Mouse (Mus musculus) hindbrain, postnatal 0 days (tissue): ENCODE measurements around the gene Zmat5. TPM values are rescaled to one million over a fixed set of nuclear protein-coding genes. Genes with fewer than 3 reads are reported as not detected.
"Not testable (repeated sequence)": the region's sequence is repeated elsewhere in the genome, so short reads cannot be mapped to it uniquely, and the experiment has no call there.

Source experiments
- ATAC-seq: fragments of 200-750 bp; cut with Nextera tagmentation; 2 replicates; pipeline ENCODE4 v1.8.0; 2017; ENCODE audit warnings: mild to moderate bottlenecking, moderate TSS enrichment, moderate library complexity
- DNase-seq: peaks from one replicate; pipeline ENCODE4 v3.0.0-alpha.2; 2015; ENCODE audit warnings: low spot score
- H3K27ac ChIP-seq: fragments of 300-500 bp; sonication (generic); 2 replicates; pipeline ENCODE4 v1.5.1; 2014; ENCODE audit warnings: mild to moderate bottlenecking
- H3K27me3 ChIP-seq: fragments of 300-500 bp; sonication (generic); 2 replicates; pipeline ENCODE4 v1.6.1; 2014; ENCODE audit warnings: low read length, mixed read lengths; ENCODE audit not compliant: insufficient read depth
- H3K36me3 ChIP-seq: fragments of 300-500 bp; sonication (generic); 2 replicates; pipeline ENCODE4 v1.6.1; 2014; ENCODE audit warnings: low read length, mixed read lengths; ENCODE audit not compliant: insufficient read depth
- H3K4me1 ChIP-seq: fragments of 300-500 bp; sonication (generic); 2 replicates; pipeline ENCODE4 v1.6.1; 2014; ENCODE audit warnings: antibody characterized with exemption, low read length, mixed read lengths; ENCODE audit not compliant: insufficient read depth
- H3K4me2 ChIP-seq: fragments of 300-500 bp; sonication (generic); 2 replicates; pipeline ENCODE4 v1.6.1; 2014; ENCODE audit warnings: low read depth, mild to moderate bottlenecking, low read length, moderate library complexity, mixed read lengths
- H3K4me3 ChIP-seq: fragments of 300-500 bp; sonication (generic); 2 replicates; pipeline ENCODE4 v1.5.1; 2014; ENCODE audit warnings: low read length
- H3K9ac ChIP-seq: fragments of 300-500 bp; sonication (generic); replicated peaks from 2 replicates; pipeline ENCODE4 v1.6.1; 2014; ENCODE audit warnings: mild to moderate bottlenecking, low read length, moderate library complexity, mixed read lengths
- H3K9me3 ChIP-seq: fragments of 300-500 bp; sonication (generic); 2 replicates; pipeline ENCODE4 v1.6.1; 2016; ENCODE audit warnings: low read length, mixed read lengths
- CTCF ChIP-seq: IDR thresholded peaks from 2 replicates; pipeline ENCODE4 v1.5.1; 2016; ENCODE audit warnings: antibody characterized with exemption, control low read depth, low read depth
- WGBS: fragments of 180-500 bp; shearing (Covaris S2); extraction: QIAGEN DNeasy Blood & Tissue Kit; methylation state at CpG from one replicate; pipeline ENCODE4 v1.1.7; 2014; 5-methylcytosine and 5-hydroxymethylcytosine counted together
- polyA plus RNA-seq: library from polyadenylated mRNA; unstranded; fragments of >200 nt; fragmentation: Nextera tagmentation; extraction: Ambion mirVana; gene quantifications from 2 replicates; pipeline ENCODE4 v1.2.1, GENCODE M21; 2015
- total RNA-seq: library from RNA; depleted of rRNA; stranded (reverse); fragments of >200 nt; gene quantifications from 2 replicates; pipeline ENCODE4 v1.2.3, GENCODE M21; 2014

Zmat5 gene
- total and polyA plus RNA-seq, 2 experiments from 2014 or later, result 22.7 to 56.5 TPM

DNA sequence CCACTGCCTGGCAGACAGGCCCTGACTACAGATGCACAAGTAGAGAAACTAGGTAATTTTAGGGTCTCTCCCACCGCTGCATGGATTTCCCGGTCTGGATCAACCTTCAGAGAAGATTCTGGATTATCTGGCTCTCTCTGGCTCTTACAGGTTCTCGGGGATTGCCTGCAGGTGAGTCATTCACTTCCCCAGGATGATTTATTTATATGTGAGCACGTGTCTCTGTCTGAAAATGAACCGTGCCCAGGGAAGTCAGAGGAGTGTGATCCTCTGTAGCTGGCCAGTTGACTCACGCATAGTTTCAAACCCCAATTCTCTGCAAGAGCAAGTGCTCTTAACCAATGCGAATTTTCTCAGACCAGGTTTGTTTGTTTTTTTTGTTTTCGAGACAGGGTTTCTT is 3.8 kb upstream of the Zmat5 start:
- 88% methylated on average over 8 of the region's 8 CpGs for WGBS
- Histone ChIP-seq H3K9me3 (no peaks in the 10 kb centered on the region), H3K9ac (no peak overlapping the region), H3K27me3 (no peaks in the 10 kb centered on the region), H3K27ac (no peak overlapping the region), H3K4me3 (no peak overlapping the region), H3K4me2 (no peak overlapping the region), H3K4me1 (peaks cover 11% of the 10 kb centered on the region), H3K36me3 (peaks cover 9% of the 10 kb centered on the region; the same call in 1 of the 2 replicates)
- no peak for TF ChIP-seq CTCF
- ATAC-seq (no peak), DNase-seq (no peak)

DNA sequence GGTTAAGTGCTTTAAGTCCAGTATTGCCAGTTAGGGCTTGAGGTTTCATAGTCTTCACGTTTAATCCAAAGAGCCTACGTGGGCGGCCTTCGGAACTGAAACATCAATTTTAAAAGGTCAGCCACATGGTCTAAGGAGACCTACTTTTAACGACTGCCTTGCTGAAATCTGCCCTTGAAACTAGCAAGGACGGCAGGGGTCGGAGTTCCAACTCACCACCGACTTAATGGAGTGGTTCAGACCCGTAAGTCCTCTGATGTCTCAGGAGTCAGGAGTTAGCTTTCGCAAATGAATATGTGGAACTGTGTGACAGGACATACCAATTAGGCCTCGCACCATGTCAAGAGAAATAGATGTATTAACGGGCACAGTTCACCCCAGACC is 798 bp upstream of the Zmat5 start:
- ATAC-seq (no peak; the same call in 1 of the 2 replicates), DNase-seq (no peak)
- peaks cover 9% of the 10 kb centered on the region; the same call in 1 of the 2 replicates for H3K36me3 ChIP-seq
- H3K4me3 ChIP-seq, result peak overlapping the region; percentile 52
- peak overlapping the region; percentile 64 for H3K27ac ChIP-seq
- peak overlapping the region; percentile 93 for H3K4me2 ChIP-seq
- 8% methylated on average over 12 of the region's 12 CpGs for WGBS
- no peaks in the 10 kb centered on the region for H3K9me3 ChIP-seq
- H3K4me1 ChIP-seq, result peaks cover 11% of the 10 kb centered on the region
- TF ChIP-seq CTCF, result no peak
- peak overlapping the region; percentile 56 for H3K9ac ChIP-seq
- H3K27me3 ChIP-seq, result no peaks in the 10 kb centered on the region

DNA sequence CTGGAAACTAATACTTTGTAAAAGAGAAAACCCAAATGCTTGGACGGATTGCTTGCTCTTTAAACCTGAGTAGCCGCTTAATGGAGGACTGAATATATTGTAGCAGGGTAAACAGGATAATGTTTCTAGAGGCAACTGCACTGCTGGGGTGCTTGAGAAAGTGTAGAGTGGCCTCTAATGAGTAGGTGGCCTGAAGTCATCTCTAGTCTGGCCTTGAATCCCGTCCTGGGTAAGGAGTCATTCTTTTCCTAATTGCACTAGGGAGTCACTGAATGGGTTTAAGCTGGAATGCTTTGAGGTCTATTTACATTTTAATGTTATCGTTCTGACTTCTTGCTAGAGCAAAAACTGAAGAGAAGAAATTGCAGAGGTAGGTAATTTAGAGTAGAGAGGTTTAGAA is 700 bp downstream of the Zmat5 start:
- Histone ChIP-seq H3K4me1 (peaks cover 11% of the 10 kb centered on the region), H3K27me3 (no peaks in the 10 kb centered on the region), H3K4me3 (peak overlapping the region; percentile 52), H3K27ac (peak overlapping the region; percentile 26; the same call in 1 of the 2 replicates), H3K36me3 (peaks cover 9% of the 10 kb centered on the region; the same call in 1 of the 2 replicates), H3K4me2 (peak overlapping the region; percentile 93), H3K9me3 (no peaks in the 10 kb centered on the region), H3K9ac (peak overlapping the region; percentile 56)
- WGBS, result 6% methylated on average over 4 of the region's 4 CpGs
- TF ChIP-seq CTCF, result no peak
- DNase-seq, result no peak
- no peak for ATAC-seq

DNA sequence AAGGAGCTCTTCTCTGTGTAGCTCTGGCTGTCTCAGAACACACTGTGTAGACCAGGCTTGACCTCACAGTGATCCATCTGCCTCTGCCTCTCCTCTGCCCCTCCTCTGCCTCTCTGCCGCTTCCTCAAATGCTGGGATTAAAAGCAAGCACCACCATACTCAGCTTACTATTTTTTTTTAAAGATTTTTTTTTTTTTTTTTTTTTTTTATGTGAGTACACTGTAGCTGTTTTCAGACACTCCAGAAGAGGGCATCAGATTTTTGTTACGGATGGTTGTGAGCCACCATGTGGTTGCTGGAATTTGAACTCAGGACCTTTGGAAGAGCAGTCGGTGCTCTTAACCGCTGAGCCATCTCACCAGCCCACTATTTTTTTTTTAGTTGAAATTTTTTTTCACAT is 5.7 kb downstream of the Zmat5 start:
- not testable (repeated sequence) for H3K9ac ChIP-seq, H3K4me1 ChIP-seq, DNase-seq, H3K27me3 ChIP-seq, H3K9me3 ChIP-seq, H3K4me2 ChIP-seq, ATAC-seq, H3K4me3 ChIP-seq, H3K27ac ChIP-seq, H3K36me3 ChIP-seq
- WGBS, result 87% methylated on average over 4 of the region's 4 CpGs

DNA sequence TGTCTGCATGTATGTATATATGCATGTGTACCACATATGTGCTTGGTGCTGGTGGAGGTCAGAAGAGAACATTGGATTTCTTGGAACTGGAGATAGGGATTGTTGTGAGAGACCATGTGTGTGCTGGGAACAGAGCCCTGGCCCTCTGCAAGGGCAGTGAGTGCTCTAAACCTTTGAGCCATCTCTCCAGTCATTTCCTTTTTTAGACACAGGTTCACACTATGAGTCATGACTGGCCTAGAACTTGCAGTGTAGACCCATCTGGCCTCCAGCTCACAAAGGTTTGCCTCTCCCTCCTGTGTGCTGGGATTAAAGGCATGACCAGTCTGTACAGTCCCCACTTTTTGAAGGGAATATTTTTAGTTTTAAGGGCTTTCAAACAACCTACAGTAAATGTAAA is 8.3 kb downstream of the Zmat5 start:
- no peaks in the 10 kb centered on the region for H3K27me3 ChIP-seq
- no peak for ATAC-seq
- no peak overlapping the region for H3K27ac ChIP-seq
- H3K36me3 ChIP-seq, result no peaks in the 10 kb centered on the region
- H3K4me1 ChIP-seq, result no peaks in the 10 kb centered on the region
- H3K4me2 ChIP-seq, result no peak overlapping the region
- no peak overlapping the region for H3K9ac ChIP-seq
- no peak for TF ChIP-seq CTCF
- H3K9me3 ChIP-seq, result no peaks in the 10 kb centered on the region
- no peak for DNase-seq
- H3K4me3 ChIP-seq, result no peak overlapping the region

DNA sequence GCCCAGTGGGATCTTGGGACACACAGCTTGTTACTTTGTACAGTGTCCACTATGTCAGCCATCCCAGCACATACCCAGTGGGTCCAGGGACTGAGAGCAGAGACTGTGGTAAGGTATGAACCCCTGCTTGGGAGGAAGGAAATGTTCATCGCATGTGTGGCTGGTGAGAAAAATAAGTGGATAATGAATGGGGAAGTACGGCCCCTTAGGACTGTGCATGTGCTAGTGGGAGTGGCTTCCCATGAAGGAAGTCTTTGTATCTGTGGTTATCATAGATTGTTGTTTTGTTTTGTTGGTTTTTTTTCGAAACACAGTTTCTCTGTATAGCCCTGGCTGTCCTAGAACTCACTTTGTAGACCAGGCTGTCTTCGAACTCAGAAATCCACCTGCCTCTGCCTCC is 10.2 kb downstream of the Zmat5 start:
- ATAC-seq (no peak), DNase-seq (no peak)
- Histone ChIP-seq H3K9me3 (no peaks in the 10 kb centered on the region), H3K27ac (no peak overlapping the region), H3K27me3 (no peaks in the 10 kb centered on the region), H3K4me2 (no peak overlapping the region), H3K4me1 (no peaks in the 10 kb centered on the region), H3K4me3 (no peak overlapping the region), H3K36me3 (no peaks in the 10 kb centered on the region), H3K9ac (no peak overlapping the region)
- 84% methylated on average over 4 of the region's 4 CpGs for WGBS
- TF ChIP-seq CTCF, result no peak

DNA sequence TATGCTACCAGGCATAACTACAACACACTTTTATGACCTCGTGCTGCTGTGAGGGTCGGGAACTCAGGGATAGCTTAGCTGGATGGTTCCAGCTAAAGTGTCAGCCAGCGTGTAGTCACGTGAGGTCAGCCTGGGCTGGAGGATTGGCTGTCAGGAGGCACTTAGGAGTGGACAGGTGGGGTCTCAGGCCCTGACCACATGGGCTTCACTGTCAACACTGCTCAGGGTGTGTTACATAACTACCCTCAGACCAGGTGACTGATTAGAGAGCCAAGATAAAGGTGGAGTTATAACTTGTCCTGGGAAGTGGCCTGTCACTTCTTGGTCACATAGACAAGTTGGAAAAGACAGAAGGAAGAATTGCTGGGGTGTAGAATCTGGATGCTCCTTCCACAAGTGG is 11.1 kb downstream of the Zmat5 start:
- ATAC-seq (no peak), DNase-seq (no peak)
- TF ChIP-seq CTCF, result no peak
- no peaks in the 10 kb centered on the region for H3K9me3 ChIP-seq
- H3K9ac ChIP-seq, result no peak overlapping the region
- H3K4me3 ChIP-seq, result no peak overlapping the region
- H3K4me1 ChIP-seq, result no peaks in the 10 kb centered on the region
- 87% methylated on average over 4 of the region's 4 CpGs for WGBS
- no peak overlapping the region for H3K4me2 ChIP-seq
- no peak overlapping the region for H3K27ac ChIP-seq
- H3K36me3 ChIP-seq, result no peaks in the 10 kb centered on the region
- no peaks in the 10 kb centered on the region for H3K27me3 ChIP-seq
